Mouse (Mus musculus): ENCODE results near the gene Stk10. TPM values are rescaled to one million over a fixed set of nuclear protein-coding genes. Genes with fewer than 3 reads are reported as not detected.
A peak's percentile ranks its signal among the peaks of the same experiment; 100 is the strongest.

Gene Stk10
- 4.1 and 5.5 TPM in 2 replicates for polyA plus RNA-seq (2015; fragmentation: Nextera tagmentation; extraction: Ambion mirVana)

- H3K4me1 ChIP-seq (ENCODE audit: control insufficient read depth, insufficient read depth, low read length) = peaks cover 16% of the 10 kb centered on the region
- no peaks in the 10 kb centered on the region; the same call in 1 of the 2 replicates for H3K27me3 ChIP-seq (ENCODE audit: control insufficient read depth, insufficient read depth, low read length)
- H3K27ac ChIP-seq (ENCODE audit: low read length) = peak within 1 kb of the TSS; percentile 58; the same call in 1 of the 2 replicates
- ATAC-seq (replicated peaks; ENCODE audit: extremely low read depth, insufficient read depth, low FRiP score) = peak; percentile 92
- no peaks in the 10 kb centered on the region for H3K9me3 ChIP-seq (replicated peaks; ENCODE audit: control insufficient read depth, low read length)
- H3K9ac ChIP-seq (ENCODE audit: low read length) = peak within 1 kb of the TSS; percentile 79
- H3K36me3 ChIP-seq (ENCODE audit: control insufficient read depth, insufficient read depth) = no peaks in the 10 kb centered on the region
- H3K4me2 ChIP-seq (ENCODE audit: low read depth, low read length) = peak within 1 kb of the TSS; percentile 97
- under 1% methylated on average over 59 of the region's 82 CpGs for WGBS
- H3K4me3 ChIP-seq (ENCODE audit: low read length) = peak within 1 kb of the TSS; percentile 74
Observed at GRCm38 (mm10) chr11:32532765-32533481, at the start of gene Stk10. Gene Stk10, plus strand, starts transcription at chr11:32533305.

GRCm38 (mm10) chr11:32485290-32485689 lies 47.8 kb upstream of the Stk10 start:
- H3K4me2 ChIP-seq (ENCODE audit: low read depth, low read length) = no peak overlapping the region
- no peaks in the 10 kb centered on the region for H3K9me3 ChIP-seq (replicated peaks; ENCODE audit: control insufficient read depth, low read length)
- ATAC-seq (replicated peaks; ENCODE audit: extremely low read depth, insufficient read depth, low FRiP score) = no peak
- H3K9ac ChIP-seq (ENCODE audit: low read length) = no peak overlapping the region
- 63% methylated on average over 3 of the region's 3 CpGs for WGBS
- no peak overlapping the region for H3K4me3 ChIP-seq (ENCODE audit: low read length)
- no peaks in the 10 kb centered on the region for H3K27me3 ChIP-seq (ENCODE audit: control insufficient read depth, insufficient read depth, low read length)
- H3K36me3 ChIP-seq (ENCODE audit: control insufficient read depth, insufficient read depth) = 0 out of 2 replicates have a peak, but pooled peaks cover 3% of the 10 kb centered on the region
- H3K27ac ChIP-seq (ENCODE audit: low read length) = no peak overlapping the region
- H3K4me1 ChIP-seq (ENCODE audit: control insufficient read depth, insufficient read depth, low read length) = peaks cover 28% of the 10 kb centered on the region

- no peak overlapping the region for H3K27ac ChIP-seq (ENCODE audit: low read length)
- no peak overlapping the region for H3K4me3 ChIP-seq (ENCODE audit: low read length)
Observed at GRCm38 (mm10) chr11:32486621-32487020, 46.5 kb upstream of the Stk10 start.

GRCm38 (mm10) chr11:32487501-32487900 lies 45.6 kb upstream of the Stk10 start:
- Histone ChIP-seq H3K9me3 (replicated peaks; ENCODE audit: control insufficient read depth, low read length) (no peaks in the 10 kb centered on the region), H3K9ac (ENCODE audit: low read length) (no peak overlapping the region), H3K4me2 (ENCODE audit: low read depth, low read length) (no peak overlapping the region), H3K4me3 (ENCODE audit: low read length) (no peak overlapping the region), H3K4me1 (ENCODE audit: control insufficient read depth, insufficient read depth, low read length) (peaks cover 32% of the 10 kb centered on the region), H3K36me3 (ENCODE audit: control insufficient read depth, insufficient read depth) (0 out of 2 replicates have a peak, but pooled peaks cover 3% of the 10 kb centered on the region), H3K27ac (ENCODE audit: low read length) (no peak overlapping the region), H3K27me3 (ENCODE audit: control insufficient read depth, insufficient read depth, low read length) (no peaks in the 10 kb centered on the region)
- 87% methylated on average over 3 of the region's 3 CpGs for WGBS
- no peak for ATAC-seq (replicated peaks; ENCODE audit: extremely low read depth, insufficient read depth, low FRiP score)

More at GRCm38 (mm10) chr11:32486621-32487020, 46.5 kb upstream of the Stk10 start:
- H3K4me2 ChIP-seq (ENCODE audit: low read depth, low read length) = no peak overlapping the region
- peaks cover 32% of the 10 kb centered on the region for H3K4me1 ChIP-seq (ENCODE audit: control insufficient read depth, insufficient read depth, low read length)
- H3K27me3 ChIP-seq (ENCODE audit: control insufficient read depth, insufficient read depth, low read length) = no peaks in the 10 kb centered on the region
- 0 out of 2 replicates have a peak, but pooled peaks cover 3% of the 10 kb centered on the region for H3K36me3 ChIP-seq (ENCODE audit: control insufficient read depth, insufficient read depth)
- H3K9me3 ChIP-seq (replicated peaks; ENCODE audit: control insufficient read depth, low read length) = no peaks in the 10 kb centered on the region
- no peak for ATAC-seq (replicated peaks; ENCODE audit: extremely low read depth, insufficient read depth, low FRiP score)
- WGBS = 24% methylated on average over 3 of the region's 3 CpGs
- H3K9ac ChIP-seq (ENCODE audit: low read length) = no peak overlapping the region

GRCm38 (mm10) chr11:32488344-32488743 lies 44.8 kb upstream of the Stk10 start:
- no peak for ATAC-seq (replicated peaks; ENCODE audit: extremely low read depth, insufficient read depth, low FRiP score)
- Histone ChIP-seq H3K4me1 (ENCODE audit: control insufficient read depth, insufficient read depth, low read length) (peaks cover 32% of the 10 kb centered on the region), H3K4me3 (ENCODE audit: low read length) (no peak overlapping the region), H3K27ac (ENCODE audit: low read length) (no peak overlapping the region), H3K4me2 (ENCODE audit: low read depth, low read length) (no peak overlapping the region), H3K9ac (ENCODE audit: low read length) (no peak overlapping the region), H3K27me3 (ENCODE audit: control insufficient read depth, insufficient read depth, low read length) (no peaks in the 10 kb centered on the region), H3K36me3 (ENCODE audit: control insufficient read depth, insufficient read depth) (0 out of 2 replicates have a peak, but pooled peaks cover 3% of the 10 kb centered on the region), H3K9me3 (replicated peaks; ENCODE audit: control insufficient read depth, low read length) (no peaks in the 10 kb centered on the region)

GRCm38 (mm10) chr11:32488808-32489670 lies 44.1 kb upstream of the Stk10 start:
- no peaks in the 10 kb centered on the region for H3K27me3 ChIP-seq (ENCODE audit: control insufficient read depth, insufficient read depth, low read length)
- H3K4me3 ChIP-seq (ENCODE audit: low read length) = no peak overlapping the region
- ATAC-seq (replicated peaks; ENCODE audit: extremely low read depth, insufficient read depth, low FRiP score) = no peak
- WGBS = 70% methylated on average over 5 of the region's 5 CpGs
- H3K36me3 ChIP-seq (ENCODE audit: control insufficient read depth, insufficient read depth) = 0 out of 2 replicates have a peak, but pooled peaks cover 3% of the 10 kb centered on the region
- H3K4me2 ChIP-seq (ENCODE audit: low read depth, low read length) = no peak overlapping the region
- H3K9me3 ChIP-seq (replicated peaks; ENCODE audit: control insufficient read depth, low read length) = no peaks in the 10 kb centered on the region
- no peak overlapping the region for H3K9ac ChIP-seq (ENCODE audit: low read length)
- H3K27ac ChIP-seq (ENCODE audit: low read length) = no peak overlapping the region
- H3K4me1 ChIP-seq (ENCODE audit: control insufficient read depth, insufficient read depth, low read length) = peaks cover 30% of the 10 kb centered on the region

- 94% methylated on average over 2 of the region's 2 CpGs for WGBS
- Histone ChIP-seq H3K27me3 (ENCODE audit: control insufficient read depth, insufficient read depth, low read length) (no peaks in the 10 kb centered on the region), H3K4me3 (ENCODE audit: low read length) (no peak overlapping the region), H3K27ac (ENCODE audit: low read length) (no peak overlapping the region), H3K4me1 (ENCODE audit: control insufficient read depth, insufficient read depth, low read length) (peaks cover 30% of the 10 kb centered on the region), H3K9me3 (replicated peaks; ENCODE audit: control insufficient read depth, low read length) (no peaks in the 10 kb centered on the region), H3K36me3 (ENCODE audit: control insufficient read depth, insufficient read depth) (0 out of 2 replicates have a peak, but pooled peaks cover 3% of the 10 kb centered on the region), H3K4me2 (ENCODE audit: low read depth, low read length) (no peak overlapping the region), H3K9ac (ENCODE audit: low read length) (no peak overlapping the region)
- no peak for ATAC-seq (replicated peaks; ENCODE audit: extremely low read depth, insufficient read depth, low FRiP score)
Observed at GRCm38 (mm10) chr11:32491079-32491478, 42.0 kb upstream of the Stk10 start.

- Histone ChIP-seq H3K36me3 (ENCODE audit: control insufficient read depth, insufficient read depth) (no peaks in the 10 kb centered on the region), H3K9me3 (replicated peaks; ENCODE audit: control insufficient read depth, low read length) (no peaks in the 10 kb centered on the region), H3K4me1 (ENCODE audit: control insufficient read depth, insufficient read depth, low read length) (peaks cover 25% of the 10 kb centered on the region), H3K27ac (ENCODE audit: low read length) (no peak overlapping the region), H3K4me2 (ENCODE audit: low read depth, low read length) (no peak overlapping the region), H3K4me3 (ENCODE audit: low read length) (no peak overlapping the region), H3K9ac (ENCODE audit: low read length) (no peak overlapping the region), H3K27me3 (ENCODE audit: control insufficient read depth, insufficient read depth, low read length) (no peaks in the 10 kb centered on the region)
- ATAC-seq (replicated peaks; ENCODE audit: extremely low read depth, insufficient read depth, low FRiP score) = no peak
Observed at GRCm38 (mm10) chr11:32493312-32493711, 39.8 kb upstream of the Stk10 start.

- Histone ChIP-seq H3K27ac (ENCODE audit: low read length) (no peak overlapping the region), H3K4me1 (ENCODE audit: control insufficient read depth, insufficient read depth, low read length) (peaks cover 6% of the 10 kb centered on the region; the same call in 1 of the 2 replicates), H3K27me3 (ENCODE audit: control insufficient read depth, insufficient read depth, low read length) (no peaks in the 10 kb centered on the region), H3K4me3 (ENCODE audit: low read length) (no peak overlapping the region), H3K9ac (ENCODE audit: low read length) (no peak overlapping the region), H3K4me2 (ENCODE audit: low read depth, low read length) (no peak overlapping the region), H3K36me3 (ENCODE audit: control insufficient read depth, insufficient read depth) (no peaks in the 10 kb centered on the region), H3K9me3 (replicated peaks; ENCODE audit: control insufficient read depth, low read length) (no peaks in the 10 kb centered on the region)
- no peak for ATAC-seq (replicated peaks; ENCODE audit: extremely low read depth, insufficient read depth, low FRiP score)
- WGBS = 72% methylated on average over 2 of the region's 2 CpGs
Observed at GRCm38 (mm10) chr11:32495283-32495682, 37.8 kb upstream of the Stk10 start.
